In the genomic region with DNA sequence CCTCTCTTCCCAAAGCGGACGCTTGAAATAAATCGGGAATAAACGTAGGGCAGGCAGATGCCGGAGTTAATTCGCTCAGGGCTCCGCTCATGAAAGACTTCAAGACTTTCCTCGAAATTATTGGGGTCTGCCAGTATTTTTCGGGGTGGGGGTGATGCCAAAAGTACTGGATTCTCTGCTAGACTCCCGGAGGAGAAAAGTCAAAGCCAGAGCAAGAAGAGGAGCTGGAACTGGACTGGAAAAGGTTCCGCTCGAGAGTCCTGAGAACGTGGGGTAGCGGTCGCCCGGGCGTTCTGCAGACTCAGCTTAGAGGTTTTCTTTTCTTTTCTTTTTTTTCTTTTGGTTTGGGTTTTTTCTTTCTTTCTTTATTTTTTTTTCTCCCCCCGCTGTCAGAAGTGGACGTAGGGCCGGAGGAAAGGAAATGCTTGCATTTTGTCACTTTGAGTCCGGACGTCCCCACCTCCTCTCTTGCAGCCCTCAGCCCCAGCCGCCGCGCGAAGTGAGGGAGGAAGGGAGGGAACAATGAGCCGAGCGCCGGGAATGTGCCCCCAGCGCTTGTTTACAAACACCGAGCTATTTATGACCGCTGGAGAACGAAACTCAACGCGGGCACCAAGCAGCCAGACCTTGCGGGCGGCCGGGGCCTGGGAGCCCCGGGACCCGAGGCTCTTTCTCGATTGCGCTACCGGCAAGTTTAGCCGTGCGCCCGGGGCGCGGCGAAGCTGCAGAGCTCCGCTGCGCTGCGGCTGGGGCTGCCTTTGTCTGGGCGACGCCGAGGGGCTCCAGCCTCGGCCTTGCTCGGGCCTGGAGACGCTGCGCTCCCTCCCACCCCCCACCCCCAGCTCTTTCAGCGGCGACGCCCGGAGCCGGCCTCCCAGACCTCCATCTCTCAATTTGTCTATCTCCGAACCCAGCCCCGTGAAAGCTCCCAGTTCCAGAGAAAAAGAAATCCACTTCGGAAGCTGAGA, we compare ENCODE assay signal across 7 mouse cellular contexts. TPM values are rescaled to one million over a fixed set of nuclear protein-coding genes. Genes with fewer than 3 reads are reported as not detected.
DNase-seq lines count a peak whose midpoint lies in the region; ATAC-seq and TF ChIP-seq lines count a peak whose summit lies in the region.

No protein-coding gene starts in this region.

- TF ChIP-seq EP300 in heart, adult 2 months (IDR thresholded peaks at IDR 0.05; ENCODE audit: insufficient read depth, low read depth, low read length), result no peak

- under 1% methylated on average over 67 of the region's 67 CpGs for WGBS in heart, adult 2 months
- 0% methylated on average over 64 of the region's 67 CpGs for WGBS in kidney, postnatal 0 days

- H3K4me3 ChIP-seq in C2C12 (ENCODE audit: insufficient read depth, poor library complexity, severe bottlenecking), result peak overlapping the region; percentile 56
- peak overlapping the region; percentile 81 for H3K4me3 ChIP-seq in cortical plate, adult 2 months (ENCODE audit: insufficient read depth, low read length)
- peak overlapping the region; percentile 81 for H3K4me3 ChIP-seq in heart, adult 2 months
- H3K4me3 ChIP-seq in kidney, postnatal 0 days (replicated peaks; ENCODE audit: low read depth, low read length), result peak overlapping the region; percentile 84

- DNase-seq in MEL-GATA-1-ER (ENCODE audit: extremely low read depth, low read depth), result peak; percentile 25
- DNase-seq in heart, adult 2 months, result peak; percentile 76 to 80
- peak; percentile 77 for DNase-seq in kidney, postnatal 0 days (ENCODE audit: low spot score)
- DNase-seq in lung, postnatal 36 days, result peak; percentile 74
- DNase-seq in testis, postnatal 10 days (ENCODE audit: low spot score), result peak; percentile 76

- H3K4me1 ChIP-seq in cortical plate, adult 2 months (ENCODE audit: control insufficient read depth, insufficient read depth, low read length), result no peaks in the 10 kb centered on the region
- no peaks in the 10 kb centered on the region for H3K4me1 ChIP-seq in heart, adult 2 months (ENCODE audit: control insufficient read depth, insufficient read depth, low read length)
- peaks cover 10% of the 10 kb centered on the region; the same call in 1 of the 2 replicates for H3K4me1 ChIP-seq in kidney, postnatal 0 days (replicated peaks; ENCODE audit: insufficient read depth, low read length)

- H3K27me3 ChIP-seq in C2C12 (ENCODE audit: control insufficient read depth, insufficient read depth, insufficient read length), result no peaks in the 10 kb centered on the region
- no peaks in the 10 kb centered on the region for H3K27me3 ChIP-seq in heart, adult 2 months (ENCODE audit: control insufficient read depth, insufficient read depth, low read length)
- H3K27me3 ChIP-seq in kidney, postnatal 0 days (ENCODE audit: insufficient read depth, low read length), result no peaks in the 10 kb centered on the region

- H3K79me2 ChIP-seq in C2C12 (ENCODE audit: control insufficient read depth, insufficient read depth), result peaks cover 42% of the 10 kb centered on the region
- H3K79me2 ChIP-seq in heart, adult 2 months (replicated peaks; ENCODE audit: control insufficient read depth, insufficient read depth, low read length), result no peaks in the 10 kb centered on the region

- no peak for TF ChIP-seq POLR2A in cortical plate, adult 2 months (IDR thresholded peaks at IDR 0.05; ENCODE audit: extremely low read depth, insufficient read depth, low read length)
- TF ChIP-seq POLR2A in heart, adult 2 months (IDR thresholded peaks at IDR 0.05; ENCODE audit: insufficient read depth, low read depth, low read length), result 0 out of 2 replicates have a peak, but pooled peaks have one; percentile 17

- H3K79me3 ChIP-seq in C2C12 (ENCODE audit: low read depth), result peaks cover 35% of the 10 kb centered on the region

- H3K9ac ChIP-seq in heart, adult 2 months (ENCODE audit: low read depth, low read length), result peak overlapping the region; percentile 76
- peak overlapping the region; percentile 93 for H3K9ac ChIP-seq in kidney, postnatal 0 days (ENCODE audit: low read depth, low read length)

- peaks cover under 1% of the 10 kb centered on the region for H3K36me3 ChIP-seq in C2C12 (ENCODE audit: control insufficient read depth, insufficient read depth)
- H3K36me3 ChIP-seq in heart, adult 2 months (ENCODE audit: control insufficient read depth, insufficient read depth, low read length), result no peaks in the 10 kb centered on the region; the same call in 1 of the 2 replicates
- 0 out of 2 replicates have a peak, but pooled peaks cover 3% of the 10 kb centered on the region for H3K36me3 ChIP-seq in kidney, postnatal 0 days (ENCODE audit: insufficient read depth, low read length)

- peak overlapping the region; percentile 81 for H3ac ChIP-seq in C2C12 (ENCODE audit: control insufficient read depth, insufficient read length, low read depth)

- ATAC-seq in kidney, postnatal 0 days (replicated peaks; ENCODE audit: low FRiP score, low read depth), result no peak

- H3K4me2 ChIP-seq in kidney, postnatal 0 days (ENCODE audit: low read length), result peak overlapping the region; percentile 86

- TF ChIP-seq CTCF in C2C12 (IDR thresholded peaks at IDR 0.05; ENCODE audit: control insufficient read depth, insufficient read depth, insufficient read length), result no peak
- no peak for TF ChIP-seq CTCF in cortical plate, adult 2 months (IDR thresholded peaks at IDR 0.05; ENCODE audit: extremely low read depth, insufficient read depth, low read length)
- TF ChIP-seq CTCF in heart, adult 2 months (IDR thresholded peaks at IDR 0.05), result no peak
- TF ChIP-seq CTCF in kidney, postnatal 0 days (IDR thresholded peaks at IDR 0.05; ENCODE audit: low read depth), result no peak

- peak overlapping the region; percentile 87 for H3K27ac ChIP-seq in cortical plate, adult 2 months (ENCODE audit: insufficient read depth, low read length)
- H3K27ac ChIP-seq in heart, adult 2 months, result peak overlapping the region; percentile 97
- peak overlapping the region; percentile 97 for H3K27ac ChIP-seq in kidney, postnatal 0 days

- intact Hi-C loops in heart, adult 2 months (cut with DNase I), result loop anchor here (5.0 to 10.0 kb wide), 4 partner anchors 183 to 1735 kb away; no protein-coding TSS in a partner anchor

- no peaks in the 10 kb centered on the region for H3K9me3 ChIP-seq in kidney, postnatal 0 days (replicated peaks; ENCODE audit: low read length)

TF ChIP-seq in C2C12, 6 proteins besides CTCF, POLR2A, EP300 and RAD21:
- TF ChIP-seq FOSL1 (IDR thresholded peaks at IDR 0.05; ENCODE audit: insufficient read depth, low read length, poor library complexity, severe bottlenecking), result no peak
- no peak for TF ChIP-seq CEBPB (IDR thresholded peaks at IDR 0.05; ENCODE audit: low read depth)
- TF ChIP-seq MAX (IDR thresholded peaks at IDR 0.05), result no peak
- no peak for TF ChIP-seq MYOG (IDR thresholded peaks at IDR 0.05; ENCODE audit: control insufficient read depth, extremely low read depth, insufficient read length)
- no peak for TF ChIP-seq MYOD1 (IDR thresholded peaks at IDR 0.05; ENCODE audit: control insufficient read depth, insufficient read length, low read depth)
- TF ChIP-seq USF1 (IDR thresholded peaks at IDR 0.05; ENCODE audit: low read depth), result no peak
TF ChIP-seq in C2C12: peak in this region for 0.

RNA-seq across cellular contexts. Expression of gene Meis1, which starts 0.7 kb away (rescaled TPM):
- 6.8 TPM for polyA plus RNA-seq in C2C12 (2012; fragmentation: generic; extraction: Trizol)
- polyA plus RNA-seq in cortical plate, adult 2 months (2012; rRNA removed), result 2.1 and 3.5 TPM in 2 replicates
- 10 to 100 TPM; 29.0 to 31.4 TPM for total RNA-seq in heart, adult 2 months (2021)
- polyA plus RNA-seq in heart, adult 2 months (2012; rRNA removed), result 18.2 and 22.6 TPM in 2 replicates
- polyA plus RNA-seq in kidney, postnatal 0 days (2015; fragmentation: Nextera tagmentation; extraction: Ambion mirVana), result 59.0 and 66.7 TPM in 2 replicates

Comparison
In these comparisons a context has a peak if more than half of its experiments do, and no peak if none do; other contexts are left out.
1. DNase-seq: peak in every context shown above with its lines; median percentile 78 in heart, adult 2 months; 77 in kidney, postnatal 0 days; 76 in testis, postnatal 10 days; 74 in lung, postnatal 36 days; 25 in MEL-GATA-1-ER.